Mouse (Mus musculus) liver, adult 2 months (tissue): Measurements from ENCODE around the gene Krtap1-3.

Experiments
- CTCF ChIP-seq: fragments of 200-500 bp; IDR thresholded peaks from 2 replicates; pipeline ENCODE4 v1.5.1; 2011; ENCODE audit warnings: low read depth, low read length, control low read depth
- POLR2A ChIP-seq: fragments of 200-500 bp; IDR thresholded peaks from 2 replicates; pipeline ENCODE4 v1.6.1; 2011; ENCODE audit warnings: low read length, control low read depth; ENCODE audit not compliant: insufficient read depth; ENCODE audit errors: extremely low read depth

DNA sequence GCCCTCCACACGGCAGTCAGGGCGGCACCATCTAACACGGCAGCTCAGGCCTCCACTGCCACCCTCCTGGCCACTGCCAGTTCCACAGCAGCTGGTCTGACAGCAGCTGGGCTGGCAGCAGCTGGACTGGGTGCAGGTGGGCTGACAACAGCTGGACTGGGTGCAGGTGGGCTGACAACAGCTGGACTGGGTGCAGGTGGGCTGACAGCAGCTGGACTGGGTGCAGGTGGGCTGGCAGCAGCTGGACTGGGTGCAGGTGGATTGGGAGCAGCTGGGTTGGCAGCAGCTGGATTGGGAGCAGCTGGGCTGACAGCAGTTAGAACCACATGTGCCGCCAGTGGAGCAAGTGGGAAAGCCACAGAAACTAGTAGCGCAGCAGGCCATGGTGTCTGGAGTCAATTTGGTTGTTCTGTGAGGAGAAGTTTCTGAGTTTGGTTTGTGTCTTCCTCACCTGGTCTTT is 7.9 kb downstream of the Krtap1-3 start, which contains the start of gene Krtap1-4:
- no peak for TF ChIP-seq CTCF
- TF ChIP-seq POLR2A, result no peak
